Mouse (Mus musculus) kidney, postnatal 14 days (tissue): ENCODE measurements around the gene Psmd6.
A peak's percentile ranks its signal among the peaks of the same experiment; 100 is the strongest.

Experiments
- DNase-seq: peaks from one replicate; pipeline ENCODE4 v3.0.0; 2022; ENCODE audit warnings: mixed read lengths

Gene Psmd6

GRCm38 (mm10) chr14:14064486-14065141, 56.2 kb downstream of the Psmd6 start:
- DNase-seq = peak; percentile 26

- DNase-seq = no peak
These were observed 57.4 kb downstream of the Psmd6 start for GRCm38 (mm10) chr14:14063382-14063781.

- DNase-seq = no peak
These were observed 58.1 kb downstream of the Psmd6 start for GRCm38 (mm10) chr14:14062531-14063245.
